Mouse (Mus musculus) bone marrow, adult 2 months (tissue): ENCODE measurements around the gene Hps4.

ENCODE experiments used
- CTCF ChIP-seq: fragments of 200-500 bp; IDR thresholded peaks from 2 replicates; pipeline ENCODE4 v1.5.1; 2011; ENCODE audit warnings: low read length, control low read depth; ENCODE audit not compliant: control insufficient read depth, insufficient read depth
- POLR2A ChIP-seq: fragments of 200-500 bp; IDR thresholded peaks from 2 replicates; pipeline ENCODE4 v1.6.1; 2011; ENCODE audit warnings: low read depth, mild to moderate bottlenecking, control low read depth, low read length, borderline replicate concordance; ENCODE audit not compliant: control insufficient read depth

- TF ChIP-seq CTCF: no peak
- no peak for TF ChIP-seq POLR2A
Observed at GRCm38 (mm10) chr5:112394779-112395443, 52.0 kb downstream of the Hps4 start, which contains the start of gene Asphd2.
